In genomic region chr5:93077661-93078323, GRCm38 (mm10) we compare ENCODE assay signal across 26 mouse cellular contexts. TPM values are rescaled to one million over a fixed set of nuclear protein-coding genes. Genes with fewer than 3 reads are reported as not detected.
DNase-seq lines count a peak whose midpoint lies in the region; ATAC-seq and TF ChIP-seq lines count a peak whose summit lies in the region.
"Had no signal": no experiment of that assay in that cellular context is flagged by ENCODE, and none has a peak within 500 bp of the region (broad histone marks: within the 10 kb centered on the region; RNA-seq: fewer than 3 reads in every experiment).

No protein-coding gene starts in this region.

- TF ChIP-seq POLR2A in MEL (IDR thresholded peaks at IDR 0.05; ENCODE audit: control insufficient read depth in 1 of 2, insufficient read depth in 1 of 2, low read depth in 1 of 2, low read length in 2 of 2, poor library complexity in 1 of 2), result no peak

- no peak overlapping the region for H3K4me3 ChIP-seq in MEL (ENCODE audit: control insufficient read depth in 1 of 2, insufficient read depth in 1 of 2, low read depth in 2 of 2, low read length in 2 of 2)
- no peak overlapping the region for H3K4me3 ChIP-seq in midbrain, embryonic 11.5 days (ENCODE audit: low read depth, low read length)
- H3K4me3 ChIP-seq in hindbrain, postnatal 0 days (ENCODE audit: low read length), result no peak overlapping the region
- H3K4me3 ChIP-seq: embryonic facial prominence, embryonic 12.5 days; embryonic facial prominence, embryonic 15.5 days; forebrain, embryonic 12.5 days; forebrain, embryonic 15.5 days; heart, adult 2 months; heart, embryonic 10.5 days; heart, embryonic 13.5 days had no signal

- WGBS in midbrain, embryonic 11.5 days, result 90% methylated on average over 7 of the region's 7 CpGs
- 75% methylated on average over 7 of the region's 7 CpGs for WGBS in hindbrain, postnatal 0 days

- no peak overlapping the region for H3K27ac ChIP-seq in MEL (ENCODE audit: control insufficient read depth, low read depth, low read length)
- H3K27ac ChIP-seq in midbrain, embryonic 11.5 days (ENCODE audit: low read depth, low read length), result no peak overlapping the region
- H3K27ac ChIP-seq in hindbrain, postnatal 0 days, result no peak overlapping the region
- H3K27ac ChIP-seq: embryonic facial prominence, embryonic 12.5 days; embryonic facial prominence, embryonic 15.5 days; forebrain, embryonic 12.5 days; forebrain, embryonic 15.5 days; heart, adult 2 months; heart, embryonic 10.5 days; heart, embryonic 13.5 days; hindbrain, embryonic 14.5 days had no signal

- no peaks in the 10 kb centered on the region; a peak in 1 of 4 replicates for H3K27me3 ChIP-seq in MEL (ENCODE audit: control insufficient read depth in 1 of 2, insufficient read depth in 2 of 2, low read length in 2 of 2)
- no peaks in the 10 kb centered on the region for H3K27me3 ChIP-seq in midbrain, embryonic 11.5 days (ENCODE audit: control insufficient read depth, insufficient read depth, low read length)
- no peaks in the 10 kb centered on the region for H3K27me3 ChIP-seq in hindbrain, postnatal 0 days (ENCODE audit: insufficient read depth, low read length)
- H3K27me3 ChIP-seq: embryonic facial prominence, embryonic 12.5 days; embryonic facial prominence, embryonic 15.5 days; forebrain, embryonic 12.5 days; forebrain, embryonic 15.5 days; heart, embryonic 13.5 days had no signal

- 0 out of 4 replicates have a peak, but pooled peaks have one; percentile 13 to 30 for TF ChIP-seq EP300 in MEL (IDR thresholded peaks at IDR 0.05; ENCODE audit: low read depth in 1 of 2, low read length in 2 of 2)

- no peak for TF ChIP-seq CTCF in MEL (IDR thresholded peaks at IDR 0.05 in 2 of 3, conservative IDR thresholded peaks at IDR 0.05 in 1 of 3; ENCODE audit: control insufficient read depth in 1 of 3, insufficient read depth in 1 of 3, low read depth in 2 of 3, low read length in 3 of 3, poor library complexity in 1 of 3, severe bottlenecking in 1 of 3)
- no peak for TF ChIP-seq CTCF in hindbrain, postnatal 0 days (IDR thresholded peaks at IDR 0.05; ENCODE audit: low read depth)

- H3K9me3 ChIP-seq in MEL (replicated peaks; ENCODE audit: insufficient read depth, low read length), result no peaks in the 10 kb centered on the region
- no peaks in the 10 kb centered on the region for H3K9me3 ChIP-seq in midbrain, embryonic 11.5 days (ENCODE audit: control insufficient read depth, low read length)
- no peaks in the 10 kb centered on the region for H3K9me3 ChIP-seq in hindbrain, postnatal 0 days (ENCODE audit: low read length)
- H3K9me3 ChIP-seq: embryonic facial prominence, embryonic 12.5 days; embryonic facial prominence, embryonic 15.5 days; forebrain, embryonic 12.5 days; forebrain, embryonic 15.5 days; heart, embryonic 10.5 days; heart, embryonic 13.5 days had no signal

- no peaks in the 10 kb centered on the region for H3K79me2 ChIP-seq in MEL (ENCODE audit: control insufficient read depth, insufficient read depth, low read length, poor library complexity)

- H3K4me2 ChIP-seq in midbrain, embryonic 11.5 days, result no peak overlapping the region
- no peak overlapping the region for H3K4me2 ChIP-seq in hindbrain, postnatal 0 days (ENCODE audit: low read depth, low read length)
- H3K4me2 ChIP-seq: embryonic facial prominence, embryonic 12.5 days; embryonic facial prominence, embryonic 15.5 days; forebrain, embryonic 12.5 days; forebrain, embryonic 15.5 days; heart, embryonic 13.5 days; hindbrain, embryonic 14.5 days had no signal

- no peak for TF ChIP-seq RAD21 in MEL (IDR thresholded peaks at IDR 0.05; ENCODE audit: low read depth, low read length)

- no peaks in the 10 kb centered on the region; a peak in 1 of 4 replicates for H3K4me1 ChIP-seq in MEL (ENCODE audit: control insufficient read depth in 1 of 2, insufficient read depth in 2 of 2, low read length in 2 of 2)
- H3K4me1 ChIP-seq in midbrain, embryonic 11.5 days (ENCODE audit: control insufficient read depth, insufficient read depth, low read length), result no peaks in the 10 kb centered on the region
- H3K4me1 ChIP-seq in hindbrain, postnatal 0 days (ENCODE audit: insufficient read depth, low read length), result no peaks in the 10 kb centered on the region
- H3K4me1 ChIP-seq: embryonic facial prominence, embryonic 15.5 days; forebrain, embryonic 12.5 days; forebrain, embryonic 15.5 days; heart, embryonic 13.5 days had no signal

- H3K36me3 ChIP-seq in MEL (ENCODE audit: control insufficient read depth in 1 of 2, insufficient read depth in 2 of 2, low read length in 2 of 2), result no peaks in the 10 kb centered on the region
- H3K36me3 ChIP-seq in midbrain, embryonic 11.5 days (ENCODE audit: control insufficient read depth, insufficient read depth, low read length), result no peaks in the 10 kb centered on the region
- no peaks in the 10 kb centered on the region for H3K36me3 ChIP-seq in hindbrain, postnatal 0 days (ENCODE audit: insufficient read depth, low read length)
- H3K36me3 ChIP-seq: embryonic facial prominence, embryonic 12.5 days; embryonic facial prominence, embryonic 15.5 days; forebrain, embryonic 12.5 days; forebrain, embryonic 15.5 days; heart, embryonic 10.5 days; heart, embryonic 13.5 days had no signal

- H3K9ac ChIP-seq in MEL (ENCODE audit: control insufficient read depth, low read depth, low read length, poor library complexity, severe bottlenecking), result no peak overlapping the region
- H3K9ac ChIP-seq in midbrain, embryonic 11.5 days (ENCODE audit: low read length), result no peak overlapping the region
- H3K9ac ChIP-seq in hindbrain, postnatal 0 days (replicated peaks; ENCODE audit: low read length), result no peak overlapping the region
- H3K9ac ChIP-seq: embryonic facial prominence, embryonic 12.5 days; embryonic facial prominence, embryonic 15.5 days; forebrain, embryonic 12.5 days; forebrain, embryonic 15.5 days; heart, embryonic 13.5 days; hindbrain, embryonic 14.5 days had no signal

- peak; percentile 90 for ATAC-seq in megakaryocyte-erythroid progenitor cell, adult 5-6 weeks (replicated peaks; ENCODE audit: low FRiP score, low TSS enrichment, poor library complexity, severe bottlenecking)
- ATAC-seq in midbrain, embryonic 11.5 days (ENCODE audit: low FRiP score), result no peak
- no peak for ATAC-seq in hindbrain, postnatal 0 days
- no peak for ATAC-seq in monocyte, adult 5-6 weeks (replicated peaks; ENCODE audit: insufficient number of reproducible peaks, low FRiP score, low TSS enrichment, poor library complexity, severe bottlenecking)
- ATAC-seq: activated CD4-positive, CD25-positive, alpha-beta regulatory T cell, adult 4 months; forebrain, embryonic 15.5 days; intestine, postnatal 0 days had no signal

- DNase-seq in MEL (ENCODE audit: low read depth, low spot score) (peak; percentile 71), NIH3T3 (ENCODE audit: low read depth) (peak; percentile 60)
- peak; percentile 93 for DNase-seq in fat pad, adult 2 months (ENCODE audit: extremely low read depth, low read depth, low spot score)
- no peak for DNase-seq in midbrain, embryonic 11.5 days (ENCODE audit: low spot score, missing footprints)
- DNase-seq in hindbrain, postnatal 0 days (ENCODE audit: low spot score), result no peak
- DNase-seq: adrenal gland, postnatal 10 days; cerebellum, adult 11 months; cerebellum, adult 2 months; cerebellum, adult 9-11 months; cerebellum, postnatal 25 days; gastrocnemius, postnatal 25 days; heart, adult 2 months; heart, postnatal 14 days; heart, postnatal 4 days had no signal

TF ChIP-seq in MEL, 35 proteins besides CTCF, POLR2A, EP300 and RAD21:
- TF ChIP-seq GATA1 (IDR thresholded peaks at IDR 0.05; ENCODE audit: low read depth, low read length), result peak; percentile 46; the same call in 1 of the 2 replicates
- no peak for TF ChIP-seq NRF1 (IDR thresholded peaks at IDR 0.05; ENCODE audit: insufficient read depth, low read depth, low read length, poor library complexity, severe bottlenecking)
- TF ChIP-seq TCF12 (IDR thresholded peaks at IDR 0.05; ENCODE audit: low read depth, low read length), result peak; percentile 13; the same call in 1 of the 2 replicates
- peak; percentile 34 for TF ChIP-seq TAL1 (IDR thresholded peaks at IDR 0.05; ENCODE audit: low read length)

RNA-seq across cellular contexts. Expression of gene Sept11, which starts 15.4 kb away (rescaled TPM):
- 34.9 and 46.7 TPM in 2 replicates for total RNA-seq in MEL (2012; rRNA removed)
- polyA plus RNA-seq in MEL (2012; ENCODE audit: insufficient read depth in 1 of 2, insufficient read length in 2 of 2, low read depth in 1 of 2, low replicate concordance in 2 of 2, missing spikeins in 1 of 2), result 100 to 1,000 TPM in 1 of 2 experiments, 10 to 100 TPM in 1; 87.2 to 245 TPM
- 44.5 and 60.0 TPM in 2 replicates for total RNA-seq in megakaryocyte-erythroid progenitor cell, adult 5-6 weeks (2014; fragmentation: Nextera tagmentation)
- total RNA-seq in megakaryocyte-erythroid progenitor cell, adult 5-6 weeks (2017), result 37.3 and 38.7 TPM in 2 replicates
- 251 and 269 TPM in 2 replicates for polyA plus RNA-seq in midbrain, embryonic 11.5 days (2014; fragmentation: Nextera tagmentation; extraction: Ambion mirVana)
- 79.3 and 88.1 TPM in 2 replicates for total RNA-seq in hindbrain, postnatal 0 days (2014; rRNA removed)
- polyA plus RNA-seq in hindbrain, postnatal 0 days (2015; fragmentation: Nextera tagmentation; extraction: Ambion mirVana), result 92.2 and 92.5 TPM in 2 replicates
- total RNA-seq in monocyte, adult 5-6 weeks (2017), result 78.7 to 182 TPM (median 86.3 TPM) in 3 replicates

RNA-seq across cellular contexts. Expression of gene Sowahb, which starts 33.0 kb away (rescaled TPM):
- total RNA-seq in MEL (2012; rRNA removed), result not detected in 2 replicates
- polyA plus RNA-seq in MEL (2012; ENCODE audit: insufficient read depth in 1 of 2, insufficient read length in 2 of 2, low read depth in 1 of 2, low replicate concordance in 2 of 2, missing spikeins in 1 of 2), result not detected
- total RNA-seq in megakaryocyte-erythroid progenitor cell, adult 5-6 weeks (2014; fragmentation: Nextera tagmentation), result not detected in 2 replicates
- total RNA-seq in megakaryocyte-erythroid progenitor cell, adult 5-6 weeks (2017), result not detected in 2 replicates
- 0.03 and 0.21 TPM in 2 replicates for polyA plus RNA-seq in midbrain, embryonic 11.5 days (2014; fragmentation: Nextera tagmentation; extraction: Ambion mirVana)
- 0.10 and 0.25 TPM in 2 replicates for total RNA-seq in hindbrain, postnatal 0 days (2014; rRNA removed)
- 0.04 and 0.08 TPM in 2 replicates for polyA plus RNA-seq in hindbrain, postnatal 0 days (2015; fragmentation: Nextera tagmentation; extraction: Ambion mirVana)
- not detected in 3 replicates for total RNA-seq in monocyte, adult 5-6 weeks (2017)
- total RNA-seq: gastrocnemius, postnatal 25 days; granulocyte monocyte progenitor cell, adult 5-6 weeks; heart, postnatal 14 days had no signal
- polyA plus RNA-seq: activated CD4-positive, CD25-positive, alpha-beta regulatory T cell, adult 4 months; heart, embryonic 13.5 days; hindbrain, embryonic 14.5 days had no signal

Comparison
In these comparisons a context has a peak if more than half of its experiments do, and no peak if none do; other contexts are left out.
1. DNase-seq: peak in MEL (single experiment), NIH3T3 (single experiment) and fat pad, adult 2 months (single experiment); none in midbrain, embryonic 11.5 days (single experiment) and hindbrain, postnatal 0 days (single experiment).